Mouse (Mus musculus) spleen, postnatal 10 days (tissue): ENCODE data around the gene Dach1.

Source experiments
- DNase-seq, 2 experiments: peaks; one replicate each; pipeline ENCODE4 v3.0.0; 2021 to 2022; ENCODE audit warnings: low spot score in 2 of 2

Gene Dach1

DNA sequence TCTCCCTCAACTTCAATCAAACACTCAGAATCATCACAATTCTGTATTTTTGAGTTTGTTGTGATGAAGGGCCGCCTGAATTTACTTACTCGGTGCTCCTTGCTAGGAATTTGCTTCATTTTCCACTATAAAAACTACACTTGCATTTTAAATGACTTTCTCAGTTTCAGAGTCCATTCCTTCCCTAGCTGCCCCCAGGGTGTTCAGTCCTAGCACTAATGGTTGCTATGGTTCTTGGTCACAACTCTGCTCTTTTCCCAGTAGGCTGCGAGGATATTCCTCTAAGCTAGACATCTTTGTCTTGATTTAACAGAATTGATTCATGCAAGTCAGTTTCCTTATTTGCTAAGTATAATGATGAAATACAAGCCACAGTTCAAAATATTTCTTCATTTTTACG, 319.1 kb downstream of the Dach1 start:
- DNase-seq, result no peak

DNA sequence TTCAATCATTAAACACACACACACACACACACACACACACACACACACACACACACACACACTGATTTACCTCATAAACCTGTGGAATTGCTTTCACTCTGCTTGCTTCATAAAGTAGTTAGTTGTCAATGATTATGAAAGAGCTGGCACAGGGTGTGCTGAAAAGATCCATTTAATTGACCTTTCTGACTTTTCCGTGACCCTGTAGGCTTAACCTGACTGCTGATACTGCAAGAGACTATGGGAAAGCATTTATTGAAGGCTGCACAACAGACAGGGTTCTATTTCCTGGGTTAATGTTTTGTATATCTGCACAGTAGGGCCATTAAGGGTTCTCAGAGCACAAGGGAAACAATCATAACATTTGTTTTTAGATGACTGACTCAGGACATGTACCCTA, 321.9 kb downstream of the Dach1 start:
- DNase-seq, result no peak

DNA sequence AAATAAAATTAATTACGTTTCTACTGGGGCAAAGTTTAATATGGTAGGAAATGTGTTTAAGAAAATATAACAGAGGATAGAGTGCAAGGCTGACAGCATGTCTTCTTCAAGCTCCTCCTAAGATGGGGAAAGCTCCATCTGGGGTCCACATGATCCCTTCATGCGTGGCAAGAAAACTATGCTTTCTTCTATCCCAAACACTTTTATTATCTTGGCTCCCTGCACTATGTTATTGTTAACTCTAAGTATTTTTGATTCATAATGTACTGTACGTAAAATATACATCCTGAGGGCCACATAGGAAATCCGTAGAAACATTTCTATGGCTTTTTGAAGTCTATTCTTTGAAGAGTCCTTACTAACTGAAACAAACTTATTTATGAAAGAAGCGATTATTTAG, 330.3 kb downstream of the Dach1 start:
- DNase-seq, result no peak

DNA sequence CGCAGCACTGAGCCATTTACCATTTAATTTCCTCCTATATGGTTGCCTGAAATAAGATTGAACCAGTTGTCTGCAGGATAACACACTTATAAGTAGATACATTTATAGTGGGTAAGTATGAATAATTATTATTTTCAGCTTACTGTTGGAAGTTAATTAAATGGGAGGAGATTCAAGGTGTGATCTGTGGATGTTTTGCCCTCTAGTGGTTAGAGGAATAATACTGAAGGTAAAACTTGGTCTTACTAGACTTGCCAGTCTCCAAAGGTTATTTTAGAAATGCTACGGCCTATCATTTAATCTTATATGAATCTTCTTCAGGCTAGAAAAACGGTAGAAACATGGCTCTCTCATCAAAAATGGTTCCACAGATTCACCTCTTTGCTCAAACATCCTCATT, 339.7 kb downstream of the Dach1 start:
- DNase-seq, result no peak

DNA sequence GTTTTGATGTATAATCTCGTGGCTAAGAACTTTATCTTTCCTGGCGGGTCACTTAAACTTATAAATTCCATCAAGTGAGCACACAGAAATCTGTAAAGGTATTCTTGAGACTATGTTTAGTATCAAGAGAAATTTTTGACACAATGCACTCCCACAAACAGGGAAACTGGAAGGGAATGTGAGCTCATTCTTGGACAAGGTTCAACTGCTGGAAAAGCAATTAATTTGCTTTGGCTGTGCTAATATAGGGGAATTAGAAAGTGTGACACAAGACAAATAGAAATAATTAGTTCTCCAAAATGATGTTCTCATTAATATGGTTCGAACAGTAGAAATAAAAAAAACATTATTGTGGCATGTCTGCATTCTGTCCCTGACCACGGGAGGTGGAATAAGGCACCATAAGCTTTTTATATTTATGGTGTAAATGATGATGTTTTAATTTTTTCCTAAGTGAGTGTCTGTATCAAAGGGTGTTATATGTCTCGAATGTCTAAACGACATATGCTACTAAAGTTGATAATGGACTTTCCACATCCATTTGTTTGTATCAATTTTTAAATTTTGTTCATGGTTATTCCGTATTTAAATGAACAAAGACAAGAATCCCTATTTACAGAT, 354.9 kb downstream of the Dach1 start:
- DNase-seq, result no peak

DNA sequence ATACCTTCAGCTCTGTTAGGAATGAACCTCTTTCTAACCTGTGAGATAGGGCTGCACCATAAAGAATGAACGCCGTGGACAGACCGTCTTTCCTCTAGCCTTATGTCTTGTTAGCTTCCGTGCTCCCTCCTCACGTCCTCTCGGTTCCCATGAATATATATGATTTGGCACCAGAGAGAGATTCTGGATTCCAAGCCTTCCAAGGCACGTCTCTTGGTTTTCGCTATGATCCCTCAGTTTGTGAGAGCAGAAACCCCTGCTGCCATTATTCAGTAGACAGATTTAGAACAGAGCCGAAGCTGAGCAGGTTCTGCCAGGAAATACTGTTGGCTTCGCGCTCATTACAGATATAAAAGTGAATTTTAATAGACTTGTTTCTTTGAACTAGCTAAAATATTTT, 356.0 kb downstream of the Dach1 start:
- DNase-seq, result no peak

DNA sequence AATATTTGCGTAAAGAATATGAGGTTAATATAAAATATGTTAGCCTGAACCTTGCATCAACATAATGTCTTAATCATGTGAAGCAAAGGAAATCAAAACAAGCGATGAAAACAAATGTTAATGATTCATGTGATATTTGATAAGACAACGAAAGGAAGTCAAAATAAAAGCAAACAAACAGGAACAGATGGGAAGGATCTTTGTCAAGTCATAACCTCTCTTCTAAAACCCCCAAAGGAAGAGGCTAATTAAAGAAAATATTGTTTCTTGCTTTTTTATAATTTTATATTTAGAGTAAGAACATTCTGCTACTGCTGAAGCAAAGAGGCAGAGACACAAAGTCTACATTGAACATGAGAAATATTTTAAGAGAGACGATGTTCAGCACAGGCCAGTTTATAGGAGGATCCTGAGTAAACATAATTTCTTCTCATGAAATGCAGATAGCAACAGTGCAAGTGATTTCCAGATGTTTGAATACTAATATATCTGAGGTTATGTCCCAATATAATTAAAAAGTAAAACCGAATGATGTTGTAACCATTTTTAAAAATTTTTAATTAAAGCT, 374.1 kb downstream of the Dach1 start:
- no peak for DNase-seq

DNA sequence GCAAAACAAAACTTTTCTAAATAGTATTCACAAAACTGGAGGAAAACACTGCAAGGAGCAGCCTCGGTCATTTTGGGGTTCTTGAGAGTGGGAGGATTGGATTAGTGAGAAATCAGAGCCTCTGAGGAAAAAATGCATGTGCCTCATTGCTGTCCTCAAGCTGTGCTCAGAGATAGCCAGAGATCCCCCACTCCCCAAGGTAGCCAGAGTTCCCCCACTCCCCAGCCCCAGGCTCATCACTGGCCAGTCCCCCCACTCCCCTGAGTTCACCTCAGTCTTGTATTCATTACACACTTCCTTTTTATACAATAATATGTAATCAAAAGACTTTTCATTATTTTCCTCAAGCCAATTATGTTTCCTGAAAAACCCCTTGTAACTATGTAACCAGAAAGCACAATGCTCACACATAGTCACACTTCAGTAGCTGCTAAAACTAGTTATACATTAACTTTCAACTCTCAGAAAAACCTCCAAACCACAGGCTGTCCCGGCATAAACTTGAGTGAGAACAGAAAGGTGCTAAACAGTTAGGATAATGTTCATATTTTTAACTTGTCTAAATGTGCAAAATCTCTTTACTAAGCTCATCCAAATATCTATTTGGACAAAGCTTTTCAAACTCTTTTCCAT, 395.3 kb downstream of the Dach1 start:
- no peak for DNase-seq

DNA sequence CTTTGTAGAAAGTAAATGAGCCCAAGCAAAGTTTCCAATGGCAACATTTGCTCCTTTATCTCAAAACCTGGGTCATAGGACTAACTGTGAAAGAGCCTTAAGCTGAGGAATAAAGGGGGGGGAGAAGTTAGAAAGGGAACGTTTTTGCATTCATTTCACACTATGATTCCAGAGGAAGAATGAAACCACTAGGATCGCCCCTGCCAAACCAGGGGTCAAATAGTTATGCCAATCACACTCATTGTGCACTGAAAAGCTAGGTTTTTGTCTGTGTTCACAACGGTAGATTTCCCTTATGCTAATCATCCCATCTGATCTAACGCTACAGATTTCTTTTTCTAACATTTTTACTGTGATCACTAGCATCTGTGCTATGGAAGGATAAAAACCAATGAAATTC, 415.2 kb downstream of the Dach1 start:
- no peak for DNase-seq

DNA sequence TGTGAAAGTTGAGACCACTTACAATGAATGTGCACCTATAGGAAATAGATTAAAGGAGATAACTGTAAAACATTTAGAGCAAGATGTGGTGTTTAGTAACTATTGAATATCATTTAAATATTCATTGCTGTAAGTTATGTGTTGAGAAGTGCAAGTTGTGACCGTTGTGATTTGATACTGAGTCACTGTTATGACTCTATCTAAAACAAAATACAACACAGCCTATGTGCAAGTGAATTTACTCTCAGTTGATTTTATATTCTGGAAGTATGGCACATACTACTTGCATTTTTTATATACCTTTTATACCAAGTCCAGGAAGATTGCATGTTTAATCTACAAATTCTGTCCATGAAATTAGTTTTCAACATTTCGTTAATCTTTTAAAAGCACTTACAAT, 415.6 kb downstream of the Dach1 start:
- DNase-seq, result no peak

DNA sequence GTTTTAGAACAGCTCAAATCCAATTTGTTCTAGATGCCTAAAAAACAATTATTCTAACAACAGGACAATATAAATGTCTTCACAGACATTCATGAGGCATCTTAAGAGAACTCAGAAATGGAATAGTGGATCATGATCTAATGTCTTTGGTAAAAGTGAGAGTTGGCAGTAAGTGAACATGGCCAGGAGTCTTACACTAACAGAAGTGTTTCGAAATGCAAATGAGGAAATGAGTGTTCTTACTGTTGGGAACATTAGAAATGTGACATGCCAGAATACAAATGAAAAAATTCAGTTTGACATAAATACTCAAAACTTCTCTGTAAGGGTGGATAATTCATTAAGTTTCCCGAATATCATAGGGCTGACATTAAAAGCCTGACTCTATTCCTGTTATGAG, 426.3 kb downstream of the Dach1 start:
- no peak for DNase-seq

DNA sequence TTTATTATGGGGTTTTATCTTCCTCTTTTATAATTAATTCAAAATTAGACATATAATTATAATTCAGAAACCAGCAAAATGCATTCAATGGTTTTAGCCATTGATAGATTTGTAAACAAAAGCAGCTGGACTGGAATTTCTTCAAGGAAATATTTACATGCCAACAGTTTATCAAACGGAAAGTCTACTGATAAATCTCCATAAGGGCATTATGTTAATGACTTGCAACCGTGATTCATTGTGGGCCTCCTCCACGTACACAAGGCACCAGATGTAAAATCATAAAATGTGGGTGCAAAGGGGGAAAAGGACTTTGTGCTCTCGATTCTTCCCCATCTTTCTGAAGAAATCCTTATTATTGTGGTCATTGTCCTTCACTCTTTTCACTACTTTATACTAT, 426.8 kb downstream of the Dach1 start:
- DNase-seq, result no peak
